Mouse (Mus musculus) frontal cortex, adult (tissue): ENCODE data around the gene Neil1.
A peak's percentile ranks its signal among the peaks of the same experiment; 100 is the strongest.

Source experiments
- ATAC-seq: cut with Nextera tagmentation; 2 replicates; pipeline ENCODE4 v1.9.2; 2017; ENCODE audit warnings: mild to moderate bottlenecking, moderate library complexity, mixed read lengths; ENCODE audit not compliant: low TSS enrichment

Gene Neil1

GRCm38 (mm10) chr9:57148144-57148878 is at the start of gene Neil1:
TSS of gene Neil1 (minus strand) at chr9:57148305.
- peak; percentile 89 for ATAC-seq

DNA sequence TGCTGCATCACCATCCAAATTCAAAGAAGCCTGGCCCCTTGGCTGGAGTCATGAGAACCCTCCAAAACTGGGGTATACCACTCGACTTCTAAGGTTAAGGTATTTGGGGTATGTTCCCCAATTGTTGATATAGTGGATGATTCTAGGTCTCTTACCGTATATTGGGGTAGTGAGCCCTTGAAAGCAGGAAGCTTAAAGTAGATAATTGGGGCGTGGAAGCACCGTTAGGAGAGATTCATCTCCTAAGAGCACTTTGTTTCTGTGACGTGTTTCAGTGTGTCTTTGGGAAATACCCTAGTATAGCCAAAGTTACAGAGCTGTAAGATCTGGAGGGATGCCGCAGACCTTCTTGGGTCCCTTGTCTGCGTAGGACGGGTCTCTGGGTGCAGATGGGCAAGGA is 49.3 kb upstream of the Neil1 start:
- no peak for ATAC-seq

GRCm38 (mm10) chr9:57196708-57197107 is 48.6 kb upstream of the Neil1 start:
- no peak for ATAC-seq

DNA sequence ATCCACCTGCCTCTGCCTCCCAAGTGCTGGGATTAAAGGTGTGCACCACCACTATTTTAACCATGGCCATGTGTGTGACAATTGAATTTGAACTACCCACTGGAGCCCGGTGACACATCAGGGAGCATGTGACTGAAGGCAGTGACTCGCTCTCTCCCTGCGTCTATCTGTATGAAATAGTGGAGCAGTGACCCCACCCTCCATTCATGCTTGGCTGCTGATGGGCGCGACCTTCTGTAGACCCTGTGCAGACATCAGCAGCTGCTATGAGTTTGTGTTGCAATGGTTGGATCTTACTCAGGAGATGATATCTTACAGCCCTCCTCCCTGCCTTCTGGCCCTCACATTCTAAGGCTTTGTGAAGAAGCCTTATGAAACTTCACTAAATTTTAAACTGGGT is 20.3 kb upstream of the Neil1 start:
- ATAC-seq, result no peak

GRCm38 (mm10) chr9:57166173-57166572 is 18.1 kb upstream of the Neil1 start:
- ATAC-seq, result no peak

- ATAC-seq, result no peak
Measured at GRCm38 (mm10) chr9:57163137-57163536, 15.0 kb upstream of the Neil1 start.

- ATAC-seq, result peak; percentile 54; the same call in 1 of the 2 replicates
Measured at GRCm38 (mm10) chr9:57162496-57162895, 14.4 kb upstream of the Neil1 start.

DNA sequence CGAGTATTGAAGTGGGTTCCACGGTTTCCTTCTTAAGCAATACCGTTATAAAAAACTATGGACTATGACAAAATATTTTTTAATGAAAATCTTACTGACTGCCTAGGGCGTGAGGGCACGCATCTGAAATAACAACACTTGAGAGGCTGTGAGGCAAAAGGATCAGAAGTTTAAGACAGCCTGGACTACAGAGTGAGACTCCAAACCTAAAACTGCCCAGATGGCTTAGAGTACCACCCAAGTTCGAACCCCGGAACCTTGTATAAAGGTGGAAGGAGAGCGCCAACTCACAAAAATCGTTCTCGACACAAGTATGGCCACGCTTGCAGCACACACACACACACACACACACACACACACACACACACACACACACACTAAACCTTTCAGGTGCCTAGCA is 10.4 kb upstream of the Neil1 start:
- ATAC-seq, result no peak

GRCm38 (mm10) chr9:57158013-57158470 is 9.9 kb upstream of the Neil1 start, which contains the start of gene Commd4:
TSS of gene Commd4 (minus strand) at chr9:57158331.
- peak; percentile 94 for ATAC-seq

GRCm38 (mm10) chr9:57157499-57157898 is 9.4 kb upstream of the Neil1 start:
- peak; percentile 60 for ATAC-seq

- no peak for ATAC-seq
Measured at GRCm38 (mm10) chr9:57156823-57157222, 8.7 kb upstream of the Neil1 start.

- no peak for ATAC-seq
Measured at GRCm38 (mm10) chr9:57156383-57156782, 8.3 kb upstream of the Neil1 start.

- ATAC-seq, result no peak
Measured at GRCm38 (mm10) chr9:57152331-57152730, 4.2 kb upstream of the Neil1 start.

DNA sequence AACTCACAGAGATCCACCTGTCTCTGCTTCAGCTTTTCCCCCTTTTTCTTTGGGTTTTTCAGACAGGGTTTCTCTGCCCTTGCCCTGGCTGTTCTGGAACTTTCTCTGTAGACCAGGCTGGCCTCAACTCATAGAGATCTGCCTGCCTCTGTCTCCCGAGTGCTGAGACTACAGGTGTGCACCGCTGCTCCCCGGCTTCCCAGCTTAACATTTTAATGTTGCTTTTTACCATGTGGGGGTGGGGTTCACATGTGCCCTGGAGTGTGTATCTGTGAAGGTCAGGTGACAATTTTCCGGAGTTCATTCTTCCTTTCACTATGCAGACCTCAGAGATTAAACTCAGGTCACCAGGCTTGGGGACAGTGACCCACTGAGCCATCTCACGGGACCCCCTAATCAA is 2.1 kb upstream of the Neil1 start:
- ATAC-seq, result no peak

DNA sequence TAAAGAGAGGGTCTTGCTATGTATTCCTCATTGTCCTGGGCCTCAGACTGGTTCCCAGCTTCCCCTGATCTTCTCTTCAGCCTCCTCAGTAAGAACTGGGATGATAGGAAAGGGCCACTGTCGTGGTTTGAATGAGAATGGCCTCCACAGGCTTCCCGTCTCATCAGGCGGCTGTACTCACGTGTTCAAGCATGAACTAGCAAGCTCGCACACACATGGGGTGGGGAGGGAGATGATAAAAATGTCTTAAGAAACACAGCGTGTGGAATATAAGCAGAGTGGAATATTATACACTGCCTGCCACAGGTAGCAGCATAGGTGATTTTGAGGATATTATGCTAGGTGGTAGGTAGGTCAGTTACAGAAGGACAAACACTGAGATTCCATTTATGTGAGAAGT is 916 bp upstream of the Neil1 start:
- no peak for ATAC-seq

DNA sequence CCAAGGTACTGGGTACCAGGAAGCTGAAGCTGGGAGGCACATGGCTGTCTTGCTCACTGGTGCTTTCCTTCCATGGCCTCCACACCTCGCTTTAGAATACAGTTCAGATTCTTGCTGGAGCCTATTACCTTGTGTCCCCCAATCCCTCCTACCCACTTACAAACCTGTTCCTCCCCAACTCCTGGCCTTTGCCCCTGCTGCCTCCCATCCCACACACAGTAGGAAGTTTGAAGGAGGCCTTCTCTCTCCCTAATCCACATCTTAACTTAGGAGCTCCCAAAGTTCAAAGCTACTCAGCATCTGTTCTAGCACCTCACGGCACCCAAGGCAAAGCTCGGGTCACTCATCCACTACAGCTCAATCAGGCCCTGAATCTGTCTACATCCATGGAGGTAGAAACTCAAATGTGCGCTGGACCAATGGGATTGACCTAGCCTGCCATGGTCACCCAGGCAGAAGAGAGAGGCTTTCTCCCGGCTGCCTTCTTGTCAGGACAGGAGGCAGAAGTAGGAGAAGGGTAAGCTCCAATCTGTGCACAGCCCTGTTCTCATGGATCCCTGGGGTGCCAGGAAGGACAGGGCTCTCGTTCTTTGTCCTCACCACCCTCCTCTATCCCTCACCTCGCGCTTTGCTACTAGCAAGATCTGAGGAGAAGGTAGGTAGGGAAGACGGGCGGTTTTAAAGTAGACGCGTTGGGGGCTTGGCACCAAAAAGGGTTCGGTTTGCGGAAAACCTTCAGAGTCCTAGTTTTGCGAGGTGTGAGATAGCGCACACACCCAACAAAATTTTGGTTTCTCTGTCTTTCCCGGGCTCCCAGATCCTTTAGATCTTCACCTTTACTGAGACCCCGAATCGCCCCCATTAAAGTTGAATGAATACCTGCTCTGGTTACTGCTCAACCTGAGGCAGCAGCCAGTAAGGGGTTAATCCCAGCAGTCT is 631 bp downstream of the Neil1 start:
- ATAC-seq, result peak; percentile 33

- no peak for ATAC-seq
Measured at GRCm38 (mm10) chr9:57146451-57147066, 1.5 kb downstream of the Neil1 start.

DNA sequence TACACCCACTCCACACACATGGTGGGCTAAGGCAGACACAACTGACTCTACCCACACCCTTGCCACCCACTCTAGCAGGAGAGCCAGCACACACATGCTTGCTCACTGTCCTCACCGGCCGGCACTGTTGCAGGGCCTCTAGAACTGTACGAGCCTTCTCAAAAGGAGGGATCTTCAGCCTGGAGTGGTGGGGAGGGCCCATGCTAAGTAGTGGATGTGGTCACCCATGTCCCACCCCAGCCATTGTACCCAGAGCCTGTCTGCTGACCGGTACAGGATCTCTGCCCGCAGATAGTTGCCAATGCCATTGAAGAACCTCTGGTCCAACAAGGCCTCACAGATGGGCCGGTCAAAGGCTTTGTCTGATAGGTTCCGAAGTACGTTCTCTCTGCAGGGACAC is 3.3 kb downstream of the Neil1 start:
- ATAC-seq, result no peak

- ATAC-seq, result no peak
Measured at GRCm38 (mm10) chr9:57143212-57143611, 4.9 kb downstream of the Neil1 start.

- no peak for ATAC-seq
Measured at GRCm38 (mm10) chr9:57141417-57142353, 6.4 kb downstream of the Neil1 start.

DNA sequence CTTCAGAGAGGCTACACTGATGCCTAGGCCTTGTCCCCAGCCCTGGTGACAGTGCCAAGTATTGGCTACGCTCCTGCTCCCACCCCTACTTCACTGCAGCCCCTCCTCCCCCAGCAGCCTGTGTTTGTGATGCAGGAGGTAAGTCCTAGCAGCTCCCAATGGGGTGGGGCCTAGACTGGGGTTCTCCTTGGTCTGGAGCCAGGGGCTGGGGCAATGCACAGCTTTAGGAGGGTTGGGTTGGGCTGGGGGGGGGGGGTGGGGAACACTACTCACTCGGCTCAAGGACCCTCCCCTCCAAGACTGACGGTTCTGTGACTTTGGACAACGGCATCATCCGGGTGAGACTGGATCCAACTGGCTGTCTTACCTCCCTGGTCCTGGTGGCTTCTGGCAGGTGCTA is 8.5 kb downstream of the Neil1 start:
- no peak for ATAC-seq
